Mouse (Mus musculus): ENCODE results near the gene Tmem238. TPM values are rescaled to one million over a fixed set of nuclear protein-coding genes. Genes with fewer than 3 reads are reported as not detected.

Gene Tmem238
- total RNA-seq, 1 experiment, result 13.0 TPM

DNA sequence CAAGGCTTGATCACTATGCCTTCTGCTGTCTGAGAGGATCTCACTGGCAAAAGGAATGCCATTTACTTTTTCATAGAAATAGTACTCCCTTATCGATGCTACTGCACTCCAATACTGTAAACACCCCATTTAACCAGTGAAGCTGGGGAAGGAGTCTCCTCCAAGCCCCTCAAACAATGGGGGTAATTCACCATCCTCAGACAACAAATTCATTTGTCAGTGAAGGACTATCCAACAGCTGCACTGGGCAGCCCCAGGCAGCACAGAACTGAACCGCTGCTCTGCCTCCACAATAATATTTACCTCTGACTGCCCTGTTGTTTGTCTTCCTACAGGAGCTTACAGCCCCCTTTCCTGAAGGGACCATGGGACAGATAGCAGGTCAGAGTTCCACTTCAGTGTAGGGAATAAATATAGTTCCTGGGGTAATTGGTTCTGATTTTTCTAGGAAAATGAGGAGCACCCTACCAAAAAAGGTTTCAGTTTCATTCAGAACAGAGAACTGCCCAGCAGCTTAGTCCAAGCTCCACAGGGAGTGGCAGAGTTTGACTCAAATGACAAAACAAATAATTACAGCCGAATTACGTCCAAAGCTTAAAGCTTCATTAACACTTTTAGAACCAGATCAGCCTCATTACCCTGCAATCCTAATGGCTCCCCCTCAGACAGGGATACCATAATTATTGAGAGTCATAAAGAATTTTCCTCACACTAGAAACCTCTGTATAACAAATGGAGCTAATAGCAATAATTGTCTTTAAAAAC is 24.3 kb downstream of the Tmem238 start:
- Histone ChIP-seq H3K36me3 (ENCODE audit: control insufficient read depth, insufficient read depth, low read length, poor library complexity, severe bottlenecking) (no peaks in the 10 kb centered on the region), H3K4me1 (ENCODE audit: control insufficient read depth in 2 of 2, insufficient read depth in 2 of 2, low read length in 2 of 2, poor library complexity in 1 of 2) (peaks cover 0 to 2% of the 10 kb centered on the region in 2 experiments; a peak in 1 of 4 replicates), H3K9me3 (ENCODE audit: control insufficient read depth, insufficient read depth, low read depth, low read length) (no peaks in the 10 kb centered on the region), H3K27ac (ENCODE audit: insufficient read depth, low read depth, low read length, poor library complexity, severe bottlenecking) (no peak overlapping the region), H3K9ac (ENCODE audit: insufficient read depth, low read depth, low read length, poor library complexity, severe bottlenecking) (no peak overlapping the region), H3K4me3 (ENCODE audit: insufficient read depth in 1 of 2, low read depth in 1 of 2, low read length in 2 of 2, poor library complexity in 1 of 2, severe bottlenecking in 1 of 2) (no peak overlapping the region)
- TF ChIP-seq HCFC1 (IDR thresholded peaks at IDR 0.05; ENCODE audit: borderline replicate concordance, insufficient read depth, low read length) (no peak), MAFK (IDR thresholded peaks at IDR 0.05; ENCODE audit: insufficient read depth, low read depth, low read length) (no peak), ZNF384 (IDR thresholded peaks at IDR 0.05; ENCODE audit: low read depth, low read length) (no peak), ZC3H11A (IDR thresholded peaks at IDR 0.05; ENCODE audit: borderline replicate concordance, low read depth, low read length) (no peak), CHD2 (IDR thresholded peaks at IDR 0.05; ENCODE audit: low read depth, low read length) (no peak)
- DNase-seq (ENCODE audit: low read depth, low spot score), result no peak
- in situ Hi-C loops (cut with MboI; ENCODE audit: low sequenced_read_pairs in 2 of 2, unreplicated experiment in 2 of 2), result no loop called here

DNA sequence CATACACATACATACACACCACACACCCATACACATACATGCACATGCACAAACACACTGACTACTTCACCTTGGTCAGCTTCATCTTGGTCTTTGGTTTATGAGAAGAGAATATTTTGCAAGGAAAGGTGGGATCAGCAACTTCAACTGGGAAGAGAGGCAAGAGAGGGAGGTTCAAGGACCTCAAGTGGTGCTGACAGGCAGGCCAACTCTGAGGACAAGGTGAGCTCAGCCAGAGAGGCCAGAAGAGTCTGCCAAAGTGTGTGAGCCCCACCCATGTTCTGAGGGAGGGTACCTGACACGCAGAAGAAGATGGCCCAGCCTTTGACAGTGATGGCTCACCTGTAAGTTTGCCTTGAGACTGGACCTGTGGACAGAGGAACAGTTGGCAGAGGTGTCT is 29.8 kb downstream of the Tmem238 start:
- Histone ChIP-seq H3K4me3 (ENCODE audit: insufficient read depth in 1 of 2, low read depth in 1 of 2, low read length in 2 of 2, poor library complexity in 1 of 2, severe bottlenecking in 1 of 2) (no peak overlapping the region), H3K9me3 (ENCODE audit: control insufficient read depth, insufficient read depth, low read depth, low read length) (no peaks in the 10 kb centered on the region), H3K36me3 (ENCODE audit: control insufficient read depth, insufficient read depth, low read length, poor library complexity, severe bottlenecking) (no peaks in the 10 kb centered on the region), H3K4me1 (ENCODE audit: control insufficient read depth in 2 of 2, insufficient read depth in 2 of 2, low read length in 2 of 2, poor library complexity in 1 of 2) (no peaks in the 10 kb centered on the region), H3K9ac (ENCODE audit: insufficient read depth, low read depth, low read length, poor library complexity, severe bottlenecking) (no peak overlapping the region), H3K27ac (ENCODE audit: insufficient read depth, low read depth, low read length, poor library complexity, severe bottlenecking) (no peak overlapping the region; the same call in 1 of the 2 replicates)
- DNase-seq (ENCODE audit: low read depth, low spot score), result no peak
- no peak for TF ChIP-seq ZNF384 (IDR thresholded peaks at IDR 0.05; ENCODE audit: low read depth, low read length)
- no peak for TF ChIP-seq HCFC1 (IDR thresholded peaks at IDR 0.05; ENCODE audit: borderline replicate concordance, insufficient read depth, low read length)
- no peak for TF ChIP-seq ZC3H11A (IDR thresholded peaks at IDR 0.05; ENCODE audit: borderline replicate concordance, low read depth, low read length)
- TF ChIP-seq MAFK (IDR thresholded peaks at IDR 0.05; ENCODE audit: insufficient read depth, low read depth, low read length), result no peak
- no peak for TF ChIP-seq CHD2 (IDR thresholded peaks at IDR 0.05; ENCODE audit: low read depth, low read length)
- in situ Hi-C loops (cut with MboI; ENCODE audit: low sequenced_read_pairs in 2 of 2, unreplicated experiment in 2 of 2), result no loop called here

DNA sequence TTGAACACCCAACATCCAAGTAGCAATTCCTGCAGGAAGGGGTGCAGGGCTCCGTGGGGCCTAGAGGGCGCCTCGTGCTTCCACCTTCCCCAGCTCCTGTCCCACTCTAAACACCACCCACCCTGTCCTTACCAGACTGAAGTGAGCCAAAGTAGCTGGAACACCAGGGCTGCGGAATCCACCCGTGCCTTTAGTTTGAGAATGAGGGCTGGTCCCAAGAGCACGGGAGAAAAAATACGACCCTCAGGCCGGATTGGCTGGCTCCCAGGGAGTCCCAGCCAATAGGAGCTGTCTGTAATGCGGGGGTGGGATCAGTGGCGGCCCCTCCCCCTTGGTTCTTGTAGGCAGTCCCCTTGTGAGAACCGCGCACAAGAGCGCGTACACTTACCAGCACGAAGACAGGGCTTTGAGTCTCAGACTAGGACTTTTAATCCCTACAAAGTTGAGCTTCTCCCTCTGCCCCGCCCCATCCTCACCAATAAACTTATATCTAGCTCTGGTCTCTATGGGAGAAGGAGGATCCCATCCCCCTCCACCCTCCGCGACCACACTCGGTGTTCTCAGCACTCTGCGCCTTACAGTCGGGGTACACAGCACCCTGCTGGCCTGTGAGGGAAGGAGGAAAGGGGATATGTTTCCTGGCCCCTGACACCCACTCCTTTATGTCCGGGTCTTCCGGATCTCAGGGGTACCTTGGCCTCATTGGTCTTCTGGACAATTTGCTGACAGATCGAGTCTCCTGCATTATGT is 36.5 kb downstream of the Tmem238 start, which contains the start of gene Cox6b2:
Gene Cox6b2 (minus strand): TSS at position 274 of the 750 bp plus-strand sequence.
- Histone ChIP-seq H3K36me3 (ENCODE audit: control insufficient read depth, insufficient read depth, low read length, poor library complexity, severe bottlenecking) (peaks cover 12% of the 10 kb centered on the region), H3K9me3 (ENCODE audit: control insufficient read depth, insufficient read depth, low read depth, low read length) (no peaks in the 10 kb centered on the region), H3K4me3 (ENCODE audit: insufficient read depth in 1 of 2, low read depth in 1 of 2, low read length in 2 of 2, poor library complexity in 1 of 2, severe bottlenecking in 1 of 2) (peak within 1 kb of the TSS; percentile 92 to 95), H3K9ac (ENCODE audit: insufficient read depth, low read depth, low read length, poor library complexity, severe bottlenecking) (peak within 1 kb of the TSS; percentile 92), H3K4me1 (ENCODE audit: control insufficient read depth in 2 of 2, insufficient read depth in 2 of 2, low read length in 2 of 2, poor library complexity in 1 of 2) (peaks cover 2 to 9% of the 10 kb centered on the region in 2 experiments; a peak in 2 of 4 replicates), H3K27ac (ENCODE audit: insufficient read depth, low read depth, low read length, poor library complexity, severe bottlenecking) (peak within 1 kb of the TSS; percentile 89)
- in situ Hi-C loops (cut with MboI; ENCODE audit: low sequenced_read_pairs in 2 of 2, unreplicated experiment in 2 of 2), result no loop called here
- DNase-seq (ENCODE audit: low read depth, low spot score), result peak; percentile 98
- TF ChIP-seq CHD2 (IDR thresholded peaks at IDR 0.05; ENCODE audit: low read depth, low read length) (peak; percentile 61; the same call in 1 of the 2 replicates), ZNF384 (IDR thresholded peaks at IDR 0.05; ENCODE audit: low read depth, low read length) (no peak)

DNA sequence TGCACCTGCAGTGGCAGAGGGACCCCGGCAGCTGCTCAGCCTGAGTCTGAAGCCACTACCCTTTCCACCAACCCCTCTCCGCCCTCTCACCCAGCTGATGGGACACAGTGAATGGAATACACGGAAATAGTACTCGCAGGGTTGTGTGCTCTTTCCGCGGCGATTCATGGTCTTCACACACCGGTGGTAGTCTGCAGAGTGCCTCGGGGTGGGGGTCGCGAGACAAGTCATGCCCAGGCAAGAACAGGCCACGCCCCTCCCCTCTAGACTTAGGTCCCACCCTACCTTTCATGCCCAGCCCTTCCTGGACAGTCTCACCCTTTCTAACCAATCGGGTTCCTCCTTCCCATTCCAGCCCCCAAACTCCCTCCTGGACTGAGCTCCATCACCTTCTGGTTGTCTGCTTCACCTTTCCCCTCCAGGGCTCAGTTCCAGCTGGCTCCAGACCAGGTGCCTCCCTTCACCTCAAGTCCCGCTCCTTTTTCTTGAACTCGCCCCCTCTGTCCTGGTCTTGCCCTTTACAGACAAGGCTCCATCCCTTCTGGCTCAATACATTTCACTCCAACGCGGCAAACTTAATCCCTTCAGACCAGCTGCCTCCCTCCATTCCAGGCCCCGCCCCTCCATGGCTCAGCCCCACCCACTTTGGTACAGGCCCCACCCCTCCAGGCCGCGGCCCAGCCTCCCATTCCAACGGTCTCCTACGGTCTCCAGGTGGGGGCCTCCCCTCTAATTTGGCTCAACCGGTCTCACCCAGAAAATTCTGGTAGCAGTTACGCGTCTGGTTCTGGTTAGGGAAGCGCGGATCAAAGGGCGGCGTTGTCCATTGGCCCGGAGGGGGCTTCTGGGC is 37.3 kb downstream of the Tmem238 start:
- Histone ChIP-seq H3K9me3 (ENCODE audit: control insufficient read depth, insufficient read depth, low read depth, low read length) (no peaks in the 10 kb centered on the region), H3K27ac (ENCODE audit: insufficient read depth, low read depth, low read length, poor library complexity, severe bottlenecking) (peak overlapping the region; percentile 89), H3K4me3 (ENCODE audit: insufficient read depth in 1 of 2, low read depth in 1 of 2, low read length in 2 of 2, poor library complexity in 1 of 2, severe bottlenecking in 1 of 2) (peak overlapping the region; percentile 92 to 95), H3K4me1 (ENCODE audit: control insufficient read depth in 2 of 2, insufficient read depth in 2 of 2, low read length in 2 of 2, poor library complexity in 1 of 2) (peaks cover 2 to 9% of the 10 kb centered on the region in 2 experiments; a peak in 2 of 4 replicates), H3K9ac (ENCODE audit: insufficient read depth, low read depth, low read length, poor library complexity, severe bottlenecking) (peak overlapping the region; percentile 92), H3K36me3 (ENCODE audit: control insufficient read depth, insufficient read depth, low read length, poor library complexity, severe bottlenecking) (peaks cover 12% of the 10 kb centered on the region)
- TF ChIP-seq ZC3H11A (IDR thresholded peaks at IDR 0.05; ENCODE audit: borderline replicate concordance, low read depth, low read length) (no peak), MAFK (IDR thresholded peaks at IDR 0.05; ENCODE audit: insufficient read depth, low read depth, low read length) (no peak), HCFC1 (IDR thresholded peaks at IDR 0.05; ENCODE audit: borderline replicate concordance, insufficient read depth, low read length) (no peak), CHD2 (IDR thresholded peaks at IDR 0.05; ENCODE audit: low read depth, low read length) (no peak), ZNF384 (IDR thresholded peaks at IDR 0.05; ENCODE audit: low read depth, low read length) (no peak)
- in situ Hi-C loops (cut with MboI; ENCODE audit: low sequenced_read_pairs in 2 of 2, unreplicated experiment in 2 of 2), result no loop called here
- DNase-seq (ENCODE audit: low read depth, low spot score), result peak; percentile 95
